Mouse (Mus musculus): ENCODE results near the gene Xrra1. TPM values are rescaled to one million over a fixed set of nuclear protein-coding genes. Genes with fewer than 3 reads are reported as not detected.

Gene Xrra1
- total RNA-seq, 1 experiment from 2014 or later = not detected

Other genes starting within 250 kb of the Xrra1 start
- gene Tpbgl, start 232.0 kb upstream of the Xrra1 start, total RNA-seq (2017) = not detected in 2 replicates
- gene Slco2b1, start 147.8 kb upstream of the Xrra1 start, total RNA-seq (2017) = not detected in 2 replicates
- gene Olfr520, start 128.8 kb upstream of the Xrra1 start, total RNA-seq (2017) = not detected in 2 replicates
- not detected in 2 replicates for gene Olfr521, start 95.6 kb upstream of the Xrra1 start, total RNA-seq (2017)
- gene Neu3, start 30.7 kb upstream of the Xrra1 start, total RNA-seq (2017) = 1.6 and 1.7 TPM in 2 replicates
- 70.7 and 76.8 TPM in 2 replicates for gene Spcs2, start 4.3 kb downstream of the Xrra1 start, total RNA-seq (2017)
- gene Rnf169, start 121.3 kb downstream of the Xrra1 start, total RNA-seq (2017) = 50.6 and 66.2 TPM in 2 replicates
- gene Chrdl2, start 147.1 kb downstream of the Xrra1 start, total RNA-seq (2017) = not detected in 2 replicates

Data from neutrophil, adult 5-6 weeks (primary cell).